Mouse (Mus musculus) ES-E14 (cell line): ENCODE results near the gene Tgfbr3.

ENCODE experiments used
- HCFC1 ChIP-seq: IDR thresholded peaks from 2 replicates; pipeline ENCODE4 v1.6.1; 2012; ENCODE audit warnings: low read length, inconsistent platforms, borderline replicate concordance; ENCODE audit not compliant: insufficient read depth
- MAFK ChIP-seq: IDR thresholded peaks from 2 replicates; pipeline ENCODE4 v1.6.1; 2014; ENCODE audit warnings: mild to moderate bottlenecking, low read depth, low read length, inconsistent platforms; ENCODE audit not compliant: insufficient read depth
- ZNF384 ChIP-seq: IDR thresholded peaks from 2 replicates; pipeline ENCODE4 v1.6.1; 2012; ENCODE audit warnings: low read depth, low read length, inconsistent platforms

GRCm38 (mm10) chr5:107082011-107082410, 207.4 kb downstream of the Tgfbr3 start:
- no peak for TF ChIP-seq MAFK
- TF ChIP-seq HCFC1: no peak
- no peak for TF ChIP-seq ZNF384
